Mouse (Mus musculus) kidney, adult 2 months (tissue): ENCODE data around the gene Uqcrq.

Source experiments
- CTCF ChIP-seq: fragments of 200-500 bp; conservative IDR thresholded peaks from 2 replicates; pipeline ENCODE4 v1.5.1; 2011; ENCODE audit warnings: low read depth, mild to moderate bottlenecking, control low read depth, low read length, moderate library complexity, mixed read lengths; ENCODE audit not compliant: insufficient read depth, insufficient read length
- POLR2A ChIP-seq: fragments of 200-500 bp; IDR thresholded peaks from one replicate; pipeline ENCODE4 v1.6.1; 2011; ENCODE audit warnings: low read depth, low read length, control low read depth

- no peak for TF ChIP-seq POLR2A
- TF ChIP-seq CTCF = no peak
Measured at GRCm38 (mm10) chr11:53430300-53430669, 346 bp downstream of the Uqcrq start.
